Mouse (Mus musculus): ENCODE results near the gene Trappc5. TPM values are rescaled to one million over a fixed set of nuclear protein-coding genes. Genes with fewer than 3 reads are reported as not detected.

Gene Trappc5
- polyA plus RNA-seq, 2 experiments from 2014 or later, result 24.9 to 27.7 TPM

Other genes with a start within 250 kb of the Trappc5 start
- 10 to 100 TPM; 10.9 to 15.4 TPM for gene Pex11g, start 208.6 kb upstream of the Trappc5 start, polyA plus RNA-seq (2017; shearing (Covaris generic))
- not detected for gene Tex45, start 205.4 kb upstream of the Trappc5 start, polyA plus RNA-seq (2017; shearing (Covaris generic))
- 1 to 10 TPM in 1 of 2 experiments, under 1 TPM in 1; 0.97 to 1.0 TPM for gene Zfp358, start 183.2 kb upstream of the Trappc5 start, polyA plus RNA-seq (2017; shearing (Covaris generic))
- gene Mcoln1, start 175.8 kb upstream of the Trappc5 start, polyA plus RNA-seq (2017; shearing (Covaris generic)), result 10 to 100 TPM; 17.0 to 19.1 TPM
- gene Pnpla6, start 160.9 kb upstream of the Trappc5 start, polyA plus RNA-seq (2017; shearing (Covaris generic)), result 10 to 100 TPM; 18.8 to 24.8 TPM
- gene C330021F23Rik, start 108.3 kb upstream of the Trappc5 start, polyA plus RNA-seq (2017; shearing (Covaris generic)), result not detected
- not detected for gene Camsap3, start 89.0 kb upstream of the Trappc5 start, polyA plus RNA-seq (2017; shearing (Covaris generic))
- 10 to 100 TPM; 65.9 to 74.1 TPM for gene Xab2, start 55.0 kb upstream of the Trappc5 start, polyA plus RNA-seq (2017; shearing (Covaris generic))
- gene Pet100, start 54.8 kb upstream of the Trappc5 start, polyA plus RNA-seq (2017; shearing (Covaris generic)), result 100 to 1,000 TPM in 1 of 2 experiments, 10 to 100 TPM in 1; 95.4 to 145 TPM
- gene Pcp2, start 50.8 kb upstream of the Trappc5 start, polyA plus RNA-seq (2017; shearing (Covaris generic)), result not detected
- 100 to 1,000 TPM; 184 to 205 TPM for gene Stxbp2, start 45.3 kb upstream of the Trappc5 start, polyA plus RNA-seq (2017; shearing (Covaris generic))
- gene Retn, start 20.5 kb upstream of the Trappc5 start, polyA plus RNA-seq (2017; shearing (Covaris generic)), result not detected
- under 1 TPM in 1 of 2 experiments, not detected in 1; 0.43 TPM for gene Mcemp1, start 10.5 kb upstream of the Trappc5 start, polyA plus RNA-seq (2017; shearing (Covaris generic))
- not detected for gene Fcor, start 3.9 kb upstream of the Trappc5 start, polyA plus RNA-seq (2017; shearing (Covaris generic))
- 1 to 10 TPM in 1 of 2 experiments, under 1 TPM in 1; 0.77 to 5.1 TPM for gene Fcer2a, start 17.9 kb downstream of the Trappc5 start, polyA plus RNA-seq (2017; shearing (Covaris generic))
- not detected for gene Clec4g, start 44.4 kb downstream of the Trappc5 start, polyA plus RNA-seq (2017; shearing (Covaris generic))
- gene Cd209a, start 72.7 kb downstream of the Trappc5 start, polyA plus RNA-seq (2017; shearing (Covaris generic)), result not detected
- gene Cd209e, start 178.0 kb downstream of the Trappc5 start, polyA plus RNA-seq (2017; shearing (Covaris generic)), result not detected
- not detected for gene Cd209d, start 202.3 kb downstream of the Trappc5 start, polyA plus RNA-seq (2017; shearing (Covaris generic))

Measured in activated CD4-positive, CD25-positive, alpha-beta regulatory T cell, adult 4 months (primary cell).